Mouse (Mus musculus) 3T3-L1 (cell line): ENCODE measurements around the gene Tspan14.
A peak's percentile ranks its signal among the peaks of the same experiment; 100 is the strongest.

Source experiments
- DNase-seq: peaks from one replicate; pipeline ENCODE4 v3.0.0-alpha.2; 2015; ENCODE audit warnings: low read depth, low spot score

Gene Tspan14

DNA sequence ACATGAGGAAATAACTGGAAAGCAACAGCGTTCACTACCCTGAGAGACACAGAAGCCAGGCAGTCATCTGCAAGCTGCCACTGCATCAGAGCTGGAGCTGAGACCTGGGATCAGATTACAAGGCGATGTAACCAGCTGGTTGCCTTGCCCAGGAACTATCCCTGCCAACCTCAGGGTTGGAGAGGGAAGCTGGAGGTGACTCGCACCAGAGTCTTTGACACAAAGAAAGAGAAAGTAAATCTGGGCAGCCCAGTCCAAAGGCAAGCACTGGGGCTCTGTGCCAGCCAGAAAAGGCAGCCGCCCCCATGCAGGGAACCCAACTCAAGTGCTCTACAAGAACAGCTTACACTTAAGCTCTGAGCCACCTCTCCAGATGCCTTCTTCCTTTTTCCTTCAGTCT is 81.4 kb downstream of the Tspan14 start:
- DNase-seq = peak; percentile 70

DNA sequence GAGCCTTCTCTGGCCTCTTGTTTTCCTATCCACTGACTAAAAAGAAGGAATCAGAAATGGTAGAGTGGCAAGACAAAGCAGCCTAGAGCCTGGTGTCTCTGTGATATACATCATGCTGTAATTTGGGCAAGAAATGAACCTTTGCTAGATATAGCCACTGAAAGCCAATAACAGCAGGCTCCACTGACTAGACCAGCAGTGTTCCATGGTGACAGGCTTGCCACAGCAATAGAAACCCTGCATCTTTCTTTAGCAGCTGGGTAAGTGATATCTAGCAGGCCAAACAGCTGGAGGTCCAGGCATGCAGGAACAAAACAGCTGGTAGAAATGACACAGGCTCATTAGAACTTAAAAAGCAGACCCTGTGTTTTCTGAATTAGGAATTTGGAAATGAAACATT is 92.0 kb downstream of the Tspan14 start:
- DNase-seq = no peak

DNA sequence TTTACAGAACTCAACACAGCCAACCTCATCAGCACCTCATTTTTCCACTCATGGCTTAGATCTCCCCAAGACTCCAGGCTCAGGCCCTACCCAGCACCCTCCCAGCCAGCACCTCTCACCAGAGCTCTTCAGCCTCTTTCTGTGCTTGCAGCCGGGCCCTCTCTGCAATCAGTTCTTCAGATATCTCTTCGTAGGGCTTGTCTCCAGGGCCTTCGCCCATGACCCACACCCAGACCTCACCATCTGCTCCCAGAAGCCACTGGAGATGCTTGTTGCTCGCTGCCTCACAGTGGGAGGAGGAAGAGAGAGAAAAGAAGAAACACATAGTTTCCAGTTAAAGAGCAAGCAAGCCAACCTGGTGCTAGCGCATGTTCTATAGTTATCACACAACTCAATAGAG is 92.6 kb downstream of the Tspan14 start:
- no peak for DNase-seq

- DNase-seq = no peak
These were observed 96.0 kb downstream of the Tspan14 start for GRCm38 (mm10) chr14:40870598-40870997.

- no peak for DNase-seq
These were observed 101.6 kb downstream of the Tspan14 start for GRCm38 (mm10) chr14:40864811-40865514.

- no peak for DNase-seq
These were observed 102.9 kb downstream of the Tspan14 start for GRCm38 (mm10) chr14:40863659-40864058.

DNA sequence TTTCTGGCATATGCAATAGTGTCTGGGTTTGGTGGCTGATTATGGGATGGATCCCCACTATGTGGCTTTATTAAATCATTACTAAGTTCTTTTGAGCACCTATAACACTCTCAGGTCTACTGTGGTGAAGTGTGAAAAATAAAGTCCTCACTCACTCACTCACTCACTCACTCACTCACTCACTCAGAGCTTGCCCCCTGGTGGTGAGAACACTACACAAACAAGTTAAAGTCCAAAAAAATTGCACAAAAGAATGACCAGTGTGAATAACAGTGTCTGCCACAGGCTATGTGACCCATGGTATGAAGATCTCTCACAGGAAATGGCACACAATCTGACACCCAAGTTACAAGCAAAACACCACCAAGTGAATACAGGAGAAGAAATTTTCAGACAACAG is 103.6 kb downstream of the Tspan14 start:
- DNase-seq = no peak
